Mouse (Mus musculus): ENCODE data around the gene Sirt4.

DNA sequence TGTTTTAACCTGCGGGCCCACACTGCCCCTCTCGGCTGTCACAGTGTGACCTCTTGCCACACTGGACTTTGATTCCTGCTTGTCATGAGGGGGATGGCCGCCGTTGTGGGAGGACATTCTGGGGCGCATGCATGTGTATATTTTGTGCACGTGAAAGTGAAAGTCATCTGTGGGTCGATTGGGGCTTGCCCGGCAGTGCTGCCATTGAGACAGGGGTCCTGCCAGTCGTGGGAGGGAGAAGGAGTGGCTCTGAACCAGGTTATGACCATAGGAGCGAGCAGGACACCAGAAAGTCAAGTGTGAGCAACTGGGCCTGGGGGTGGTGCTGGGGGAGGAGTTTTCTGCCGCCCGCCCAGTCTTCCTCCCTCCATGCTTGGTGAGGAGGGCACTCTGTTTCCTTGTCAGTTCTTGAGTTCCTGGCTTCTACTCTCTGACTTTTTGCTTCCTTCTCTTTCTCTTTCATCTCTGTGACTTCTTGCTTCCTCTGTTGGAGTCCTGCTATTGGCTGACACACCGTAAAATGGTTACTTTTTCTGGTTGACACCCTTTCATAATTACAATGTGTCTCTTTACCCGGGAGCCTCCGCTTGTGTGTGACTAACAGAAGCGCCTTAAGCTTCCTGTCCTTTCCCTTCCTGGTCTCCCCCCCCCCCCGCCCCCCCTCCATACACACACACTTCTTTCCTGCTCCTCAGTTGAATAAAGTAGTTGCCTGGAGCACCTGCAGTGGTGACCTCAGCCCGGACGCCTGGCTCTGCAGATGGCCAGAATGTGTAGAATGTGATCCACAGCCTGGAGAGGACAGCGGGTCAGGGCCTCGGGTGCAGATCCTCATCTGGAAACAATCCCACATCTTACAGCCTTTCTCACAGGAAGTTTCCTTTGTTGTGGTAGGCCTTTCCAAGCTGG lies 37.3 kb upstream of the Sirt4 start:
- TF ChIP-seq CTCF (IDR thresholded peaks at IDR 0.05) (no peak), POLR2A (IDR thresholded peaks at IDR 0.05; ENCODE audit: insufficient read depth, low read depth, low read length) (peak; percentile 56; the same call in 1 of the 2 replicates)
